In genomic region chr13:51902482-51903285, GRCm38 (mm10) we compare ENCODE assay signal across 7 mouse cellular contexts. TPM values are rescaled to one million over a fixed set of nuclear protein-coding genes. Genes with fewer than 3 reads are reported as not detected.
DNase-seq lines count a peak whose midpoint lies in the region; ATAC-seq and TF ChIP-seq lines count a peak whose summit lies in the region.

No protein-coding gene starts in this region.

- peak overlapping the region; percentile 44 for H3K4me2 ChIP-seq in embryonic facial prominence, embryonic 12.5 days (replicated peaks)
- peak overlapping the region; percentile 37 for H3K4me2 ChIP-seq in midbrain, embryonic 13.5 days (replicated peaks)

- intact Hi-C loops in heart, adult 2 months (cut with DNase I): loop anchor here (1.0 to 2.0 kb wide), 2 partner anchors 22 to 54 kb away; no protein-coding TSS in a partner anchor
- intact Hi-C loops in left cerebral cortex, postnatal 4 days (cut with DNase I): no loop called here

- peak overlapping the region; percentile 69 for H3K27ac ChIP-seq in embryonic facial prominence, embryonic 12.5 days
- peak overlapping the region; percentile 68 for H3K27ac ChIP-seq in heart, adult 2 months
- peak overlapping the region; percentile 83 for H3K27ac ChIP-seq in midbrain, embryonic 13.5 days

- peaks cover 11% of the 10 kb centered on the region for H3K4me1 ChIP-seq in embryonic facial prominence, embryonic 12.5 days
- peaks cover 15% of the 10 kb centered on the region for H3K4me1 ChIP-seq in heart, adult 2 months (ENCODE audit: control insufficient read depth, insufficient read depth, low read length)
- peaks cover 30% of the 10 kb centered on the region for H3K4me1 ChIP-seq in midbrain, embryonic 13.5 days (replicated peaks)

- peak; percentile 93 for DNase-seq in brain, adult 2 months (ENCODE audit: low read depth, low spot score)
- DNase-seq in heart, adult 2 months: peak; percentile 90 to 91
- peak; percentile 87 for DNase-seq in kidney, adult 18-20 months
- peak; percentile 88 for DNase-seq in left cerebral cortex, postnatal 4 days
- DNase-seq in testis, postnatal 10 days (ENCODE audit: low spot score): peak; percentile 65

- WGBS in embryonic facial prominence, embryonic 12.5 days: 22% methylated on average over 19 of the region's 19 CpGs
- WGBS in heart, adult 2 months: 18% methylated on average over 19 of the region's 19 CpGs
- WGBS in midbrain, embryonic 13.5 days: 27% methylated on average over 19 of the region's 19 CpGs

- no peak for TF ChIP-seq CTCF in heart, adult 2 months (IDR thresholded peaks at IDR 0.05)

- no peaks in the 10 kb centered on the region for H3K79me2 ChIP-seq in heart, adult 2 months (replicated peaks; ENCODE audit: control insufficient read depth, insufficient read depth, low read length)

- H3K36me3 ChIP-seq in embryonic facial prominence, embryonic 12.5 days: no peaks in the 10 kb centered on the region
- H3K36me3 ChIP-seq in heart, adult 2 months (ENCODE audit: control insufficient read depth, insufficient read depth, low read length): no peaks in the 10 kb centered on the region
- no peaks in the 10 kb centered on the region for H3K36me3 ChIP-seq in midbrain, embryonic 13.5 days

- H3K9me3 ChIP-seq in embryonic facial prominence, embryonic 12.5 days: no peaks in the 10 kb centered on the region
- H3K9me3 ChIP-seq in midbrain, embryonic 13.5 days: no peaks in the 10 kb centered on the region

- ATAC-seq in embryonic facial prominence, embryonic 12.5 days (ENCODE audit: insufficient number of reproducible peaks, insufficient read depth, low FRiP score, low TSS enrichment): no peak
- peak; percentile 64 for ATAC-seq in midbrain, embryonic 13.5 days

- peak; percentile 83 for TF ChIP-seq EP300 in heart, adult 2 months (IDR thresholded peaks at IDR 0.05; ENCODE audit: insufficient read depth, low read depth, low read length)

- H3K4me3 ChIP-seq in embryonic facial prominence, embryonic 12.5 days: 0 out of 2 replicates have a peak overlapping the region, but pooled peaks have one; percentile 9
- peak overlapping the region; percentile 17; the same call in 1 of the 2 replicates for H3K4me3 ChIP-seq in heart, adult 2 months
- no peak overlapping the region for H3K4me3 ChIP-seq in midbrain, embryonic 13.5 days (replicated peaks)

- TF ChIP-seq POLR2A in heart, adult 2 months (IDR thresholded peaks at IDR 0.05; ENCODE audit: insufficient read depth, low read depth, low read length): peak; percentile 38; the same call in 1 of the 2 replicates

- H3K27me3 ChIP-seq in embryonic facial prominence, embryonic 12.5 days: 0 out of 2 replicates have a peak, but pooled peaks cover 2% of the 10 kb centered on the region
- no peaks in the 10 kb centered on the region for H3K27me3 ChIP-seq in heart, adult 2 months (ENCODE audit: control insufficient read depth, insufficient read depth, low read length)
- peaks cover 37% of the 10 kb centered on the region for H3K27me3 ChIP-seq in midbrain, embryonic 13.5 days

- H3K9ac ChIP-seq in embryonic facial prominence, embryonic 12.5 days: no peak overlapping the region
- peak overlapping the region; percentile 15; the same call in 1 of the 2 replicates for H3K9ac ChIP-seq in heart, adult 2 months (ENCODE audit: low read depth, low read length)
- H3K9ac ChIP-seq in midbrain, embryonic 13.5 days (replicated peaks): 0 out of 2 replicates have a peak overlapping the region, but pooled peaks have one; percentile 39

RNA-seq across cellular contexts. Expression of gene Gadd45g, which starts 56.2 kb away (rescaled TPM):
- 60.3 TPM in 2 replicates for polyA plus RNA-seq in embryonic facial prominence, embryonic 12.5 days (2016; fragmentation: Nextera tagmentation; extraction: Ambion mirVana)
- 10 to 100 TPM in 1 of 2 experiments, 1 to 10 TPM in 1; 8.2 to 19.0 TPM for total RNA-seq in heart, adult 2 months (2021)
- 19.7 and 24.3 TPM in 2 replicates for polyA plus RNA-seq in heart, adult 2 months (2012; rRNA removed)
- total RNA-seq in left cerebral cortex, postnatal 4 days (2021): 10 to 100 TPM in 1 of 2 experiments, 1 to 10 TPM in 1; 8.6 to 11.0 TPM
- polyA plus RNA-seq in midbrain, embryonic 13.5 days (2015; fragmentation: Nextera tagmentation; extraction: Ambion mirVana): 203 and 222 TPM in 2 replicates
